Comparison of ENCODE assay signal across 8 mouse cellular contexts in the genomic region with DNA sequence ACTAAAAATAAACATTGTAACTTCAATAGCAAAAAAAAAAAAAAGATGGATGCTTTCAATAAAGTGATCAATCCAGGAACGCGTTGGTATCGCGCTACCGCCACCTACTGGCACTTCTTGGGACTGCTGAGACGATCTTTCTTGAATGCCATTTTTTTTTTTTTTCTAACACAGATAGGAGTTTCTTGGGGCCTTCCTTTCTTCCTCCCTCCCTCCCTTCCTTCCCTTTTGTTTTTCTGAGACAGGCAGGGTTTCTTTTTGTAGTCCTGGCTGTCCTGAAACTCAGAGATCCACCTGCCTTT. TPM values are rescaled to one million over a fixed set of nuclear protein-coding genes. Genes with fewer than 3 reads are reported as not detected.
DNase-seq lines count a peak whose midpoint lies in the region; ATAC-seq and TF ChIP-seq lines count a peak whose summit lies in the region.
"Had no signal": no experiment of that assay in that cellular context is flagged by ENCODE, and none has a peak within 500 bp of the region (broad histone marks: within the 10 kb centered on the region; RNA-seq: fewer than 3 reads in every experiment).

No protein-coding gene starts in this region.

- dilution Hi-C loops in CH12.LX (cut with MboI; ENCODE audit: extremely low pct_ligation_motif_present, extremely low pct_unique_long_range_greater_than_20kb, low sequenced_read_pairs), result no loop called here

- H3K9ac ChIP-seq in CH12.LX (ENCODE audit: insufficient read depth, low read depth), result no peak overlapping the region
- H3K9ac ChIP-seq: midbrain, embryonic 12.5 days had no signal

- no peaks in the 10 kb centered on the region for H3K36me3 ChIP-seq in CH12.LX (replicated peaks in 1 of 2; ENCODE audit: control insufficient read depth in 1 of 2, insufficient read depth in 1 of 2, low read length in 1 of 2)
- H3K36me3 ChIP-seq: midbrain, embryonic 12.5 days had no signal

- TF ChIP-seq CTCF in CH12.LX (conservative IDR thresholded peaks at IDR 0.05 in 1 of 2, IDR thresholded peaks at IDR 0.05 in 1 of 2; ENCODE audit: low read depth in 2 of 2, low read length in 2 of 2) (peak; percentile 87 to 93), Patski (IDR thresholded peaks at IDR 0.05) (peak; percentile 63)

- H3K27ac ChIP-seq in CH12.LX (ENCODE audit: insufficient read depth, low read depth), result no peak overlapping the region
- H3K27ac ChIP-seq: midbrain, embryonic 12.5 days had no signal

- in situ Hi-C loops in CH12.LX (cut with MboI; ENCODE audit: low pct_ligation_motif_present, low pct_unique_long_range_greater_than_20kb, low sequenced_read_pairs), result loop anchor here (25.0 kb wide), 1 partner anchor 206 kb away; no protein-coding TSS in a partner anchor
- in situ Hi-C loops in Patski (cut with MboI; ENCODE audit: low pct_unique_long_range_greater_than_20kb), result no loop called here

- H3K9me3 ChIP-seq in CH12.LX (replicated peaks; ENCODE audit: low read length), result no peaks in the 10 kb centered on the region
- H3K9me3 ChIP-seq: midbrain, embryonic 12.5 days had no signal

- no peak overlapping the region for H3K4me2 ChIP-seq in CH12.LX (ENCODE audit: insufficient read depth, low read depth, poor library complexity, severe bottlenecking)
- H3K4me2 ChIP-seq: midbrain, embryonic 12.5 days had no signal

- TF ChIP-seq EP300 in CH12.LX (IDR thresholded peaks at IDR 0.05; ENCODE audit: low read length), result no peak

- ATAC-seq in Patski, result no peak

- peak; percentile 61 for DNase-seq in layer of hippocampus, adult 11-12 months (ENCODE audit: low spot score)
- no peak for DNase-seq in layer of hippocampus, adult 9-10 months (ENCODE audit: low spot score)
- peak; percentile 83 for DNase-seq in CH12.LX (ENCODE audit: extremely low read depth)
- no peak for DNase-seq in Patski (ENCODE audit: low read depth, low spot score)
- peak; percentile 63 for DNase-seq in embryo, embryonic 11.5 days (ENCODE audit: low read depth, low spot score)
- DNase-seq in layer of hippocampus, postnatal 25 days (ENCODE audit: extremely low spot score in 1 of 2, low spot score in 1 of 2), result peak; percentile 39 to 81
- peak; percentile 61 to 75 for DNase-seq in natural killer cell, adult 2 months (ENCODE audit: low spot score in 2 of 2)

- TF ChIP-seq RAD21 in CH12.LX (IDR thresholded peaks at IDR 0.05; ENCODE audit: low read depth, low read length), result peak; percentile 89

- H3K4me3 ChIP-seq in CH12.LX (replicated peaks in 1 of 3; ENCODE audit: low read depth in 2 of 3, low read length in 2 of 3, poor library complexity in 1 of 3), result no peak overlapping the region
- H3K4me3 ChIP-seq: midbrain, embryonic 12.5 days had no signal

- TF ChIP-seq POLR2A in CH12.LX (IDR thresholded peaks at IDR 0.05; ENCODE audit: low read depth, low read length), result no peak

- H3K4me1 ChIP-seq in CH12.LX (ENCODE audit: control insufficient read depth in 1 of 2, insufficient read depth in 2 of 2), result 0 out of 4 replicates have a peak, but pooled peaks cover 0 to 3% of the 10 kb centered on the region in 2 experiments
- H3K4me1 ChIP-seq: midbrain, embryonic 12.5 days had no signal

- POLR2A ChIA-PET in Patski (lab: Charles Lee), result no interaction called here

- H3K79me2 ChIP-seq in CH12.LX (replicated peaks; ENCODE audit: control insufficient read depth, extremely low read depth, insufficient read depth, poor library complexity, severe bottlenecking), result no peaks in the 10 kb centered on the region

- H3K27me3 ChIP-seq in CH12.LX (replicated peaks), result no peaks in the 10 kb centered on the region
- no peaks in the 10 kb centered on the region for H3K27me3 ChIP-seq in Patski

- CTCF ChIA-PET in Patski (lab: Charles Lee), result no interaction called here

TF ChIP-seq in CH12.LX, 34 proteins besides CTCF, POLR2A, EP300 and RAD21:
- no peak for TF ChIP-seq MAFK (IDR thresholded peaks at IDR 0.05; ENCODE audit: insufficient replicate concordance, low read length)
- TF ChIP-seq ZNF384 (IDR thresholded peaks at IDR 0.05; ENCODE audit: low read depth, low read length), result peak; percentile 98
- no peak for TF ChIP-seq IRF4 (IDR thresholded peaks at IDR 0.05; ENCODE audit: low read depth, low read length)
- peak; percentile 79 for TF ChIP-seq SMC3 (IDR thresholded peaks at IDR 0.05; ENCODE audit: low read depth, low read length)
- peak; percentile 25; the same call in 1 of the 2 replicates for TF ChIP-seq ZC3H11A (IDR thresholded peaks at IDR 0.05; ENCODE audit: low read depth, low read length)

RNA-seq across cellular contexts. Expression of gene Nfkbia, which starts 13.5 kb away (rescaled TPM):
- total RNA-seq in CH12.LX (2012; rRNA removed), result 465 and 702 TPM in 2 replicates
- 138 and 178 TPM in 2 replicates for total RNA-seq in CH12.LX (2014; rRNA removed)
- polyA plus RNA-seq in CH12.LX (2012; ENCODE audit: insufficient read length, low read depth), result 115 and 143 TPM in 2 replicates
- polyA plus RNA-seq in Patski (2021), result 47.7 TPM
- 10 to 100 TPM; 26.8 to 44.1 TPM for total RNA-seq in layer of hippocampus, postnatal 25 days (2021)

RNA-seq across cellular contexts. Expression of gene Aldoart2, which starts 59.1 kb away (rescaled TPM):
- total RNA-seq in CH12.LX (2012; rRNA removed) (not detected in 2 replicates), CH12.LX (2014; rRNA removed) (not detected in 2 replicates)
- polyA plus RNA-seq in CH12.LX (2012; ENCODE audit: insufficient read length, low read depth) (0.16 TPM in 1 of 2 replicates, not detected in the other), Patski (2021) (12.8 TPM)
- total RNA-seq in layer of hippocampus, postnatal 25 days (2021), result under 1 TPM in 1 of 2 experiments, not detected in 1; 0.32 TPM
- polyA plus RNA-seq: midbrain, embryonic 12.5 days had no signal

Comparison
In these comparisons a context has a peak if more than half of its experiments do, and no peak if none do; other contexts are left out.
1. DNase-seq: peak in layer of hippocampus, adult 11-12 months (single experiment), CH12.LX (single experiment), embryo, embryonic 11.5 days (single experiment), layer of hippocampus, postnatal 25 days (2 of 2) and natural killer cell, adult 2 months (2 of 2); none in layer of hippocampus, adult 9-10 months (single experiment) and Patski (single experiment).